In genomic region chr12:117764839-117765238, GRCm38 (mm10) we compare ENCODE assay signal across 8 mouse cellular contexts. TPM values are rescaled to one million over a fixed set of nuclear protein-coding genes. Genes with fewer than 3 reads are reported as not detected.
DNase-seq lines count a peak whose midpoint lies in the region; ATAC-seq and TF ChIP-seq lines count a peak whose summit lies in the region.

No protein-coding gene starts in this region.

- 0 out of 2 replicates have a peak, but pooled peaks have one; percentile 7 for TF ChIP-seq CTCF in G1E (IDR thresholded peaks at IDR 0.05; ENCODE audit: low read depth, low read length)

- no peaks in the 10 kb centered on the region for H3K36me3 ChIP-seq in G1E (replicated peaks)

- H3K27me3 ChIP-seq in G1E (ENCODE audit: insufficient read depth, low read length), result no peaks in the 10 kb centered on the region

- no peak for ATAC-seq in G1E (ENCODE audit: extremely low read depth, insufficient number of reproducible peaks, low FRiP score, poor library complexity, severe bottlenecking)
- peak; percentile 70; the same call in 1 of the 2 replicates for ATAC-seq in erythroblast, adult 5-6 weeks (replicated peaks; ENCODE audit: low FRiP score, poor library complexity, severe bottlenecking)

- intact Hi-C loops in heart, postnatal 14 days (cut with DNase I), result loop anchor here (1.0 to 5.0 kb wide), 6 partner anchors 103 to 378 kb away; no protein-coding TSS in a partner anchor

- no peaks in the 10 kb centered on the region for H3K4me1 ChIP-seq in G1E (ENCODE audit: insufficient read depth, low read depth, low read length)

- H3K4me3 ChIP-seq in G1E (ENCODE audit: low read depth, low read length), result no peak overlapping the region

- no peak for DNase-seq in G1E (ENCODE audit: low spot score)
- DNase-seq in brain, adult 2 months (ENCODE audit: low read depth, low spot score), result peak; percentile 90
- DNase-seq in heart, postnatal 14 days, result peak; percentile 64 to 84
- DNase-seq in layer of hippocampus, adult 8-10 months (ENCODE audit: low spot score in 2 of 2), result peak; percentile 63 to 82
- DNase-seq in lung, postnatal 10 days, result peak; percentile 89
- peak; percentile 75 to 81 for DNase-seq in right cerebral cortex, adult 2 months (ENCODE audit: low spot score in 2 of 2)
- peak; percentile 62 for DNase-seq in yolk sac, embryonic 10.5 days (ENCODE audit: low spot score)

- H3K9me3 ChIP-seq in G1E (replicated peaks), result peaks cover 23% of the 10 kb centered on the region

RNA-seq across cellular contexts. Expression of gene Cdca7l, which starts 39.2 kb away (rescaled TPM):
- total RNA-seq in G1E (2014; fragmentation: Nextera tagmentation) (15.0 and 17.0 TPM in 2 replicates), G1E (2017) (13.2 and 19.9 TPM in 2 replicates)
- polyA plus RNA-seq in G1E (2012), result 4.1 and 6.8 TPM in 2 replicates
- total RNA-seq in erythroblast, adult 5-6 weeks (2015; ENCODE audit: low replicate concordance), result 8.4 and 13.4 TPM in 2 replicates
- total RNA-seq in erythroblast, adult 5-6 weeks (2017; ENCODE audit: low replicate concordance), result 19.7 and 38.7 TPM in 2 replicates
- total RNA-seq in heart, postnatal 14 days (2021), result 1 to 10 TPM in 1 of 2 experiments, under 1 TPM in 1; 0.76 to 1.0 TPM
- 1 to 10 TPM in 3 of 4 experiments, under 1 TPM in 1; 0.81 to 2.7 (median 1.5) TPM for total RNA-seq in layer of hippocampus, adult 8-10 months (2022)
